22 mouse cellular contexts compared by ENCODE assay signal in genomic region chr17:73432058-73432457, GRCm38 (mm10). TPM values are rescaled to one million over a fixed set of nuclear protein-coding genes. Genes with fewer than 3 reads are reported as not detected.
"Had no signal": no experiment of that assay in that cellular context is flagged by ENCODE, and none has a peak within 500 bp of the region (broad histone marks: within the 10 kb centered on the region; RNA-seq: fewer than 3 reads in every experiment).

No protein-coding gene starts in this region.

- H3K4me2 ChIP-seq: limb, embryonic 15.5 days; liver, embryonic 12.5 days; lung, embryonic 14.5 days; midbrain, embryonic 11.5 days; stomach, embryonic 15.5 days had no signal

- H3K4me1 ChIP-seq: limb, embryonic 15.5 days; liver, embryonic 12.5 days; megakaryocyte, embryonic 14.5 days; stomach, embryonic 15.5 days had no signal

- H3K9ac ChIP-seq: limb, embryonic 15.5 days; liver, embryonic 12.5 days; lung, embryonic 14.5 days; stomach, embryonic 15.5 days had no signal

- H3K9me3 ChIP-seq: limb, embryonic 15.5 days; liver, embryonic 12.5 days; megakaryocyte, embryonic 14.5 days; stomach, embryonic 15.5 days had no signal

- H3K27me3 ChIP-seq: limb, embryonic 15.5 days; liver, embryonic 12.5 days; megakaryocyte, embryonic 14.5 days; stomach, embryonic 15.5 days had no signal

- H3K4me3 ChIP-seq: limb, embryonic 15.5 days; liver, embryonic 12.5 days; stomach, embryonic 15.5 days had no signal

- H3K36me3 ChIP-seq: limb, embryonic 15.5 days; liver, embryonic 12.5 days; stomach, embryonic 15.5 days had no signal

- ATAC-seq: liver, embryonic 12.5 days; midbrain, embryonic 16.5 days had no signal

- H3K27ac ChIP-seq: kidney, postnatal 0 days; limb, embryonic 15.5 days; liver, embryonic 12.5 days; stomach, embryonic 15.5 days had no signal

- DNase-seq: kidney, postnatal 36 days; layer of hippocampus, adult 9-11 months; layer of hippocampus, postnatal 36 days; lung, embryonic 14.5 days; lung, postnatal 10 days; lung, postnatal 4 days; right cerebral cortex, postnatal 14 days; thymus, adult 2 months; thymus, postnatal 25 days had no signal

RNA-seq across cellular contexts. Expression of gene Capn13, which starts 31.4 kb away (rescaled TPM):
- total RNA-seq: layer of hippocampus, adult 18-20 months; layer of hippocampus, postnatal 36 days; left cerebral cortex, adult 8-10 months; left cerebral cortex, postnatal 25 days had no signal
- polyA plus RNA-seq: limb, embryonic 11.5 days; limb, embryonic 15.5 days; liver, embryonic 12.5 days; liver, embryonic 16.5 days; lung, embryonic 14.5 days; midbrain, embryonic 11.5 days; midbrain, embryonic 16.5 days; spleen, adult 2 months had no signal
